Mouse (Mus musculus) layer of hippocampus, adult 8-10 months (tissue): Measurements from ENCODE around the gene Mixl1. TPM values are rescaled to one million over a fixed set of nuclear protein-coding genes. Genes with fewer than 3 reads are reported as not detected.

Source experiments
- DNase-seq, 2 experiments: peaks; one replicate each; pipeline ENCODE4 v3.0.0; 2022; ENCODE audit warnings: low spot score in 2 of 2
- total RNA-seq, 4 experiments: library from RNA; stranded (reverse); gene quantifications; 2 replicates each; pipeline ENCODE4 v1.2.4; 2022

Mixl1 gene
- not detected for total RNA-seq

- no peak for DNase-seq
These were observed at the start of gene Mixl1 for GRCm38 (mm10) chr1:180696626-180697352. Gene Mixl1 (minus strand): TSS chr1:180697034.

DNA sequence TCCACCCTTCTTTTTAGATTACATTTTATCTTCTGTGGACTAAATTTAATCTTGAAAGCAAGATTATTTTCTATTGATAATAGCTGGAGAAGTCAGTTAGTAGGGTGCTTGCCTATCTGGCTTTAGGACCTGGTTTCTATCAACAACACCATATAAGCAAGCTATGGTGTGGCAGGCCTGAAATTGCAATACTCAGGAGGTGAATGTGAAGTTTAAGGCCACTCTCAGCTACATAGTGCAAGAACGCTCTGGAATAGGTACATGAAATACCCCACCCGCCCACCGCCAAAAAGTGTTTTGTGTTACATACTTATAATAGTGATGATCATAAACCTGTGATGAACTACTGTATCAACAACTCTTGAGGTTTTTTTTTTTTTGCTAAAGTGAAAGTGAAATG is 32.4 kb upstream of the Mixl1 start:
- no peak for DNase-seq

GRCm38 (mm10) chr1:180726183-180726582 is 29.3 kb upstream of the Mixl1 start:
- DNase-seq = peak in 1 of 2 experiments; percentile 14

DNA sequence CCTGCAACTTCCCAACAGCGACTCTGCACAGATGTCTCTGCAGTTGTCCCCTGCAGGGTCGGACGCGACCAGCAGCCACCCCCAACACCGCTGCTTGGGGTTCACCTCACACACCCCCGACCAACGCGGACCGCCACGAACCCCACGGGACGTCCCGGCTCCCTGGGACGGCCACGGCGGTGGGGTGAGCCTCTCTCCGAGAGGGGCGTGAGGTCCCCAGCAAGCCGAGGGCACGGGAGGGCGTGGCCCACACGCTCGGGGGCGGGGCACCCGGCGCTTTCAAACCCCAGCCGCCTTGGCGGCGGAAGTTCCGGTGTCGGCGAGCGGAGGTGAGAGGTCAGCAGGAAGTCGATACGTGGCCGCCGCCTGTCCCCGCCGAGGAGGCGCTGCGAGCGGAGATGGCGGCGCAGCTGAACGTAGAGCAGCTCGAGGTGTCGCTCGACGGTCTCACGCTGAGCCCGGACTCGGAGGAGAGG is 28.9 kb upstream of the Mixl1 start, which contains the start of gene Acbd3:
Gene Acbd3 (plus strand): TSS at position 340 of the 476 bp plus-strand sequence.
- peak; percentile 82 to 87 for DNase-seq

DNA sequence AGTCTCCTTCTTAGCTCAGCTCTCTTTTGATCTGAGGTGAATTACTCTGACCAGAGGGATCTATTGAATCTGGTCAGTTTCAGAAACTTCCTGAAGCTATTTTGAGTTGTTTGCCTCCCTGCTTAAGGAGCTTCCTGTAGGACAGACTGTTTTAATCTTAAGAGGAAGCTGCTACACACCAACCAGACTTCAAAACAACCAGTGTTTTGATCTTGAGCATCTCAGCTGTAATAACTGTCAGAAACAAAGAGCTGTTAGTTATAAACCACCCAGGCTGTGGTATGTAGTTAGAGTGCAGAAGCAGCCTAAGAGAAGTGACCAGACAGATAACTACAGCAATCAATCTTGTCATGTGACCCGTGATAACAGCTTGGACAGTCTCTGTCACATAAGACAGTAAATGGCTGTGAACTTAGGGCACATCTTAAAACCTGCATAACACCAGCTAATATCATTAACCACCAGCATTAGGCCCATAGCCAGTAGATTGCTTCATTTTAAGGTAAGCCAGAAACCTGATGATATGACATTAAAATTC is 26.9 kb upstream of the Mixl1 start:
- no peak for DNase-seq

DNA sequence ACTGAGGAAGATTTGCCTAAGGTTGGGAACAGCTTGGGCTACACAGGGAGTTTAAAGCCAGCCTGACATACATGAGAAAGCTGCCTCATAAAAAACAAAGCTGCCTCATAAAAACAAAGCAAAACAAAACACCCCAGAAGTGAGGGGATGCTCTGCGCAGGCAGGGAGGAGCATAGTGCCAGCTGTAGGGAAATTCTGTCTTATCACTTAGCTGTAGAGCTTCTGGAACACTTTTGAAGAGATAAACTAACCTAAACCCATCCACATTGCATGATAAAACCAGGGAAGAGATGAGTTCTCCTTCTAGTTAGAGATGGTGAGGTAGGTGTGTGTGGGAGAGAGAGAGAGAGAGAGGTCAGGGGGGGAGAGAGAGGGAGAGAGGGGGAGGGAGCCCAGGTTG is 25.8 kb upstream of the Mixl1 start:
- no peak for DNase-seq

DNA sequence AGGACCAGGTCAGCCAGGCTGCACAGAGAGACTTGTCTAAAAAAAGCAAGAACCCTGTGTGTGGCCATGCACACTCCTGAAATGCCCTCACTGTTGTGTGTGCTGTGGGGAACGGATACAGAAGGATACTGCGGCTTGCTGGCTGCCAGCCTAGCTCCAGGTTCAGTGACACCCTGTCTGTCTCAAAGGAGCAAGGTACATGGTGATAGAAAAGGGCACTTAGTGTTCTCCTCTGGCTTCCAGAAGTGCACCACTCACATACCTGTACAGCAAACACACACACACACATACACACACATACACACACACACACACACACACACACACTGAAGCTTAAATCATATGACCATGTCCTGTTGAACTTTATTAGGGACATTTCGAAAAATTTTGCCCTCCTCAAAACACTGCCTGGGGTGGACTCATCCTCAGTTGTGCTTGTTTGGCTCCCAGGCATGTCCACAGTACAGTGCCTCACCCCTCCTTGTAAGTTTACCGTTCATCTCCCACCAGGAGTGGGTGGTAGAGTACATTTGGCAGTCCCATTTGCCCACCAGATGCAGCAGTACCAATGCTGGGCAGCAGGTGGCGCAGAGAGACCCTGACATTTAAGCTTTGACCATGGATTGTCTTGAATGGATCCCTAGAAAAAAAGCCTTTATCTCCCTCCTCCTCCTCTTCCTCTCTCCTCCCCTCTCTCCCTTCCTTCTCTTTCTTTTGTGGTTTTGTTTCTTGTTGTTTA is 23.3 kb upstream of the Mixl1 start:
- peak; percentile 51 to 81 for DNase-seq

DNA sequence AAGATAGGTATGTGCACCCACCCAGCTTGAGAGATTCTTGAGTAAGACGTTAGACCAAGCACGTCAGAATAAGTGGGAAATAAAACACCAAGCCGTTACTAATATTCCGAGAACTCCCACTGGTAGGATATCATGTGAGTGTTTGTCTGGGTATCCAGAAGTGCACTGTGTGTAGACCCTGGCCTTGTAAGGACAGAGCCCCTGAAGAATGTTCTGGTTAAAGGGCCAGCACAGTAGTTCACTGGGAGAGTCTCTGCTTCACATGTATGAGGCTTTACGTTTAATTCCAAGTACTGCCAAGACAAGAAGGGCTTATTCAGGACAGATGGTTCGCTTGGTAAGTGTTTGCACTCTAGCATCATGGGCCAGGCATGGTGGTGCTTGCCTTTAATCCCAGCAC is 22.6 kb upstream of the Mixl1 start:
- no peak for DNase-seq

GRCm38 (mm10) chr1:180718756-180719155 is 21.9 kb upstream of the Mixl1 start:
- no peak for DNase-seq

DNA sequence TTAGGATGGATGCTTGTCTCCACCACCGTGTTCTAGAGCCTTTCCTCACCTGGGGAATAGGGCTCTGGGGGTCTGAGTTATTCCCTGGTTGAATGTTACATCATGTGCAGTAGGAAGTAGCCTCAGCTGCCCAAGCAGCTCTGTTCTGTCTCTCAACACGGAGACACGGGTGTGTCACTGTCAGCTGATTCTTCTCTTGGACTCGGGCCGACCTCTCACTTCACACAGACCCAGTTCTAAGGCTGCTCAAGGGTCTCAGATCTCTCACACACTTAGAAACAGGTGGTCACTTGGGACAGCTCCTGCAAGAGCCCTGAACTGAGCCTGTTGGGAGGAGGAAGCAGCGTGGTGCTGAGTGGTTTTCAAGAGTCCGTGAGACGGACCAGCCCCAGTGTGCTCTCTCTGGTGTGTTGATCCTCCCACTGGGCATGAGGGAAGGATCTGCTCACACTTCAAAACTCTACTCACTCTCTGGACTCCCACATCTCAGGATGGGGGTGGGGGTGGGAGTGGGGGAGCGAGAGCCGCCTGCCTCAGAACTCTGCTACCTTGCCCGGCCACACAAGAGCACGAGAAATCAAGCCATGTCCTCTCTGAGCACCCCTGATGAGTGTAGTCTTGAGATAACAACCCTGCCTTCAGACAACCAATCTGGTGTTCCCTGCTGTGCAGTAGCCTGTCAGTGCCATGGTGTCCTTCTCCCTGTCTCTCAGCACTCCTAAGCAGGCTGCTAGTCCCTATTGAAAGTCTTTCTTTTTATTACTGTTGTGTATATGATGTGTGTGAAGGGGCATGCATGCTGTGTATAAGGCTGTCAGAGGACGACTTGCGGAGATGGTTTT is 12.3 kb upstream of the Mixl1 start:
- DNase-seq = no peak

DNA sequence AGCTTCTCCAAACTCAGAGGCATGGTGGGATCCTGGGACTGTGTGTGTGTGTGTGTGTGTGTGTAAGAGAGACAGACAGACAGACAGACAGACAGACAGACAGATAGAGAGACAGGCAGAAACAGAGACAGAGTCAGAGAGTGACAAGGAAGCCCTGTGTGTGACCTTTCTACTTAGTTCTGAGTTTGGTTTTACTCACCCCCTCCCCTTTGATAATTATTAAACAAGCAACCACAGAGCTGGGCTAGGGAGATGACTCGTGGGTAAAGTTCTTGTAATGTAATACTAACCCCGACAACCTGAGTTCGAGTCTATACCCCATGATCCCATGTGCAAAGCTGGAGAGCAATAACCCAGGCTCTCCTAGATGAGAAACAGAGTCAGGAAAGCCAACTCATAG is 11.0 kb upstream of the Mixl1 start:
- DNase-seq = no peak

- DNase-seq = no peak
These were observed 10.5 kb upstream of the Mixl1 start for GRCm38 (mm10) chr1:180707368-180707767.

GRCm38 (mm10) chr1:180703400-180703799 is 6.6 kb upstream of the Mixl1 start:
- no peak for DNase-seq

- no peak for DNase-seq
These were observed 1.2 kb upstream of the Mixl1 start for GRCm38 (mm10) chr1:180698063-180698462.

DNA sequence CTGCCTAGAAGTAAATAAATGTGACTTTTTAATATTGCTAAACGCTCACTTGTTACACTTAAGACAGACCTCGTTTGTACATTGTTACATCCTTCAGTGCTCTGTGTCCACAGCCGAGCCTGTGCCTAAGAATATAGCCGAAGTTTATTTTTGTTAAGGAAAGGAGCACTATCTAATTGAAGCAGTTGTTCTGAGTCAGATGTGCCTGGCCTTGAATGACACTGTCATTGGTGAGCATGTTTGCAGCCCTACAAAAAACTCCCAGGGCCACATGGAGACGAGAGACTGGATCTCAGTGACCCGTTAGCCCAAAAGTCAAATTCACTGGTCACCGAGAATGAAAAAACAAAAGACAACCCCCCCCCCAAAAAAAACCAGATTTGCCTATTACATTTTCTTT is 5.5 kb downstream of the Mixl1 start:
- no peak for DNase-seq

Other genes with a start within 250 kb of the Mixl1 start
- gene Stum, start 213.5 kb downstream of the Mixl1 start, total RNA-seq = 100 to 1,000 TPM; 255 to 302 (median 277) TPM
- gene Parp1, start 128.1 kb downstream of the Mixl1 start, total RNA-seq = 100 to 1,000 TPM; 107 to 134 (median 123) TPM
- 1 to 10 TPM; 2.7 to 4.6 (median 3.6) TPM for gene Lin9, start 55.9 kb downstream of the Mixl1 start, total RNA-seq
- 10 to 100 TPM; 32.5 to 36.3 (median 34.8) TPM for gene Acbd3, start 29.0 kb upstream of the Mixl1 start, total RNA-seq
- 100 to 1,000 TPM; 296 to 316 (median 303) TPM for gene H3f3a, start 116.9 kb upstream of the Mixl1 start, total RNA-seq
- 10 to 100 TPM; 22.3 to 24.9 (median 22.6) TPM for gene Sde2, start 154.1 kb upstream of the Mixl1 start, total RNA-seq
- gene Lefty2, start 196.1 kb upstream of the Mixl1 start, total RNA-seq = 1 to 10 TPM in 2 of 4 experiments, under 1 TPM in 2; 0.68 to 3.4 (median 1.7) TPM
- 10 to 100 TPM; 36.2 to 39.7 (median 39.3) TPM for gene Pycr2, start 207.3 kb upstream of the Mixl1 start, total RNA-seq
- 1 to 10 TPM; 6.6 to 8.4 (median 7.8) TPM for gene Lefty1, start 238.0 kb upstream of the Mixl1 start, total RNA-seq
- gene Tmem63a, start 245.3 kb upstream of the Mixl1 start, total RNA-seq = 10 to 100 TPM; 25.6 to 39.3 (median 29.1) TPM